Mouse (Mus musculus): ENCODE results near the gene Zmat1. TPM values are rescaled to one million over a fixed set of nuclear protein-coding genes. Genes with fewer than 3 reads are reported as not detected.

Zmat1 gene
- 1 to 10 TPM; 3.0 to 3.4 TPM for total RNA-seq (2023)

GRCm38 (mm10) chrX:135008720-135009470, at the start of gene Zmat1:
TSS of gene Zmat1 (minus strand) at chrX:135009209.

GRCm38 (mm10) chrX:134964546-134964945, 44.5 kb downstream of the Zmat1 start, which contains the start of gene Nxf2:
TSS of gene Nxf2 (minus strand) at chrX:134964754.

Other genes with a start within 250 kb of the Zmat1 start
- gene Armcx2, start 200.0 kb downstream of the Zmat1 start, total RNA-seq (2023), result 1 to 10 TPM; 1.8 to 2.2 TPM
- under 1 TPM in 1 of 2 experiments, not detected in 1; 0.22 TPM for gene Nxf2, start 44.5 kb downstream of the Zmat1 start, total RNA-seq (2023)
- gene Gm15023, start 168.4 kb upstream of the Zmat1 start, total RNA-seq (2023), result not detected
- not detected for gene Tceal6, start 201.5 kb upstream of the Zmat1 start, total RNA-seq (2023)

Data from neutrophil, adult 59 days (primary cell).